Mouse (Mus musculus): ENCODE measurements at regions not wholly inside any gene's neighbourhood (a gene's known extent, or its start where the extent isn't known, plus 50 kb on each side); places are given as distances from the start of the nearest gene placed in this dataset.

GRCm38 (mm10) chr19:27663296-27663695, 233.7 kb upstream of the Pum3 start:
- no peak for TF ChIP-seq GATA1 (IDR thresholded peaks at IDR 0.05; ENCODE audit: borderline replicate concordance, low read length)
- no peak for TF ChIP-seq FLI1 (IDR thresholded peaks at IDR 0.05; ENCODE audit: low read length)

All from megakaryocyte, embryonic 14.5 days (primary cell).